Mouse (Mus musculus): ENCODE measurements at regions not wholly inside any gene's neighbourhood (a gene's known extent, or its start where the extent isn't known, plus 50 kb on each side); places are given as distances from the start of the nearest gene placed in this dataset.

- Histone ChIP-seq H3ac (ENCODE audit: control insufficient read depth, insufficient read length, low read depth) (no peak overlapping the region), H3K36me3 (ENCODE audit: control insufficient read depth, insufficient read depth) (no peaks in the 10 kb centered on the region), H3K79me3 (ENCODE audit: low read depth) (no peaks in the 10 kb centered on the region), H3K27me3 (ENCODE audit: control insufficient read depth, insufficient read depth, insufficient read length) (no peaks in the 10 kb centered on the region), H3K79me2 (ENCODE audit: control insufficient read depth, insufficient read depth) (no peaks in the 10 kb centered on the region), H3K4me3 (ENCODE audit: insufficient read depth, poor library complexity, severe bottlenecking) (no peak overlapping the region)
- TF ChIP-seq CTCF (IDR thresholded peaks at IDR 0.05; ENCODE audit: control insufficient read depth, insufficient read depth, insufficient read length): no peak
- TF ChIP-seq USF1 (IDR thresholded peaks at IDR 0.05; ENCODE audit: low read depth): no peak
- no peak for TF ChIP-seq MAX (IDR thresholded peaks at IDR 0.05)
- TF ChIP-seq MYOG (IDR thresholded peaks at IDR 0.05; ENCODE audit: control insufficient read depth, extremely low read depth, insufficient read length): no peak
- no peak for TF ChIP-seq CEBPB (IDR thresholded peaks at IDR 0.05; ENCODE audit: low read depth)
- no peak for TF ChIP-seq FOSL1 (IDR thresholded peaks at IDR 0.05; ENCODE audit: insufficient read depth, low read length, poor library complexity, severe bottlenecking)
- no peak for TF ChIP-seq MYOD1 (IDR thresholded peaks at IDR 0.05; ENCODE audit: control insufficient read depth, insufficient read length, low read depth)
Observed at GRCm38 (mm10) chr3:39884370-39884769, 646.7 kb upstream of the Intu start.

DNA sequence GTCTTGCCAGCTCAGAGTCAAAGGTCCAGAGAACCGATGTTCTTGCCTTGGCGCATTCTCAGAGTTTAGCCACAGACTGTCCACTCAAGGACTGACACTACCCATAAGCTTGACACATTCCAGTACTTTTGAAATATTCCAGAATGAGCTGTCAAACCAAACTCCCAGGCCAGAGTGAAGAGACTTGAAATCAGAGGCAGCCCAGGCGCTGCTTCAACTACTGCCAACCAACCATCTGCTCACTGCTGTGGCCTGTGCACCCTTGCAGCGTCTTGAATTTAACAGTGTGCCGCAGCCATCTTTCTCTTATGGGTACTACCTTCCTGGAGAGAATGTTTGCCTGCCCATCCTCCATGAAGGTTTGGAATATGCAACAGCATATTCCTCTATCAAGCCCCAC lies 642.7 kb upstream of the Intu start:
- Histone ChIP-seq H3ac (ENCODE audit: control insufficient read depth, insufficient read length, low read depth) (no peak overlapping the region), H3K27me3 (ENCODE audit: control insufficient read depth, insufficient read depth, insufficient read length) (no peaks in the 10 kb centered on the region), H3K4me3 (ENCODE audit: insufficient read depth, poor library complexity, severe bottlenecking) (no peak overlapping the region), H3K36me3 (ENCODE audit: control insufficient read depth, insufficient read depth) (no peaks in the 10 kb centered on the region), H3K79me2 (ENCODE audit: control insufficient read depth, insufficient read depth) (no peaks in the 10 kb centered on the region), H3K79me3 (ENCODE audit: low read depth) (no peaks in the 10 kb centered on the region)
- TF ChIP-seq MYOD1 (IDR thresholded peaks at IDR 0.05; ENCODE audit: control insufficient read depth, insufficient read length, low read depth): no peak
- no peak for TF ChIP-seq CEBPB (IDR thresholded peaks at IDR 0.05; ENCODE audit: low read depth)
- TF ChIP-seq MYOG (IDR thresholded peaks at IDR 0.05; ENCODE audit: control insufficient read depth, extremely low read depth, insufficient read length): no peak
- TF ChIP-seq FOSL1 (IDR thresholded peaks at IDR 0.05; ENCODE audit: insufficient read depth, low read length, poor library complexity, severe bottlenecking): no peak
- no peak for TF ChIP-seq USF1 (IDR thresholded peaks at IDR 0.05; ENCODE audit: low read depth)
- no peak for TF ChIP-seq MAX (IDR thresholded peaks at IDR 0.05)
- TF ChIP-seq CTCF (IDR thresholded peaks at IDR 0.05; ENCODE audit: control insufficient read depth, insufficient read depth, insufficient read length): no peak

GRCm38 (mm10) chr3:39889222-39889621 lies 641.9 kb upstream of the Intu start:
- H3K79me3 ChIP-seq (ENCODE audit: low read depth): no peaks in the 10 kb centered on the region
- TF ChIP-seq USF1 (IDR thresholded peaks at IDR 0.05; ENCODE audit: low read depth) (no peak), MAX (IDR thresholded peaks at IDR 0.05) (no peak), FOSL1 (IDR thresholded peaks at IDR 0.05; ENCODE audit: insufficient read depth, low read length, poor library complexity, severe bottlenecking) (no peak), CTCF (IDR thresholded peaks at IDR 0.05; ENCODE audit: control insufficient read depth, insufficient read depth, insufficient read length) (no peak), CEBPB (IDR thresholded peaks at IDR 0.05; ENCODE audit: low read depth) (no peak), MYOG (IDR thresholded peaks at IDR 0.05; ENCODE audit: control insufficient read depth, extremely low read depth, insufficient read length) (no peak), MYOD1 (IDR thresholded peaks at IDR 0.05; ENCODE audit: control insufficient read depth, insufficient read length, low read depth) (no peak)
- H3ac ChIP-seq (ENCODE audit: control insufficient read depth, insufficient read length, low read depth): no peak overlapping the region
- H3K36me3 ChIP-seq (ENCODE audit: control insufficient read depth, insufficient read depth): no peaks in the 10 kb centered on the region
- no peaks in the 10 kb centered on the region for H3K27me3 ChIP-seq (ENCODE audit: control insufficient read depth, insufficient read depth, insufficient read length)
- H3K79me2 ChIP-seq (ENCODE audit: control insufficient read depth, insufficient read depth): no peaks in the 10 kb centered on the region
- H3K4me3 ChIP-seq (ENCODE audit: insufficient read depth, poor library complexity, severe bottlenecking): no peak overlapping the region

DNA sequence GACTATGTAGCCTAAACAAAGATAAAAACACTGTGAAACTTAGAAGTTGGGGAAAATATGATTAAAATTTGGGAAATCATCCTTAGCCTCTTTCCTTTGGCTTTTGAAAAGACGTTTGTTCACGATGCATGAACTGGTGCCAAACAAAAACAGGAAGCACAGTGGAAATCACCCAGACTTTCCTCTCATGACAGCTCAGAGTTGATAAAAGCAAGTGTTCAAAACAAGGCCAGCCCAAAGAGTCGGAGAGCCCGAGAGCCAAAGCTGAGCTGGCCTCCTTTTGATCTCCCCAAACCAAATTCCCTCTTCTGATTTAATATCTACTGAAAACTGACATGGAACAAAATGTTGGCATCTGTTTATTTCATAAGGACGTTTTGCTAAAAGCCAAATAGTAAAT lies 632.1 kb upstream of the Intu start:
- Histone ChIP-seq H3ac (ENCODE audit: control insufficient read depth, insufficient read length, low read depth) (no peak overlapping the region), H3K27me3 (ENCODE audit: control insufficient read depth, insufficient read depth, insufficient read length) (no peaks in the 10 kb centered on the region), H3K36me3 (ENCODE audit: control insufficient read depth, insufficient read depth) (no peaks in the 10 kb centered on the region), H3K79me3 (ENCODE audit: low read depth) (no peaks in the 10 kb centered on the region), H3K79me2 (ENCODE audit: control insufficient read depth, insufficient read depth) (no peaks in the 10 kb centered on the region), H3K4me3 (ENCODE audit: insufficient read depth, poor library complexity, severe bottlenecking) (no peak overlapping the region)
- TF ChIP-seq MAX (IDR thresholded peaks at IDR 0.05): no peak
- no peak for TF ChIP-seq MYOD1 (IDR thresholded peaks at IDR 0.05; ENCODE audit: control insufficient read depth, insufficient read length, low read depth)
- TF ChIP-seq CTCF (IDR thresholded peaks at IDR 0.05; ENCODE audit: control insufficient read depth, insufficient read depth, insufficient read length): no peak
- TF ChIP-seq MYOG (IDR thresholded peaks at IDR 0.05; ENCODE audit: control insufficient read depth, extremely low read depth, insufficient read length): no peak
- TF ChIP-seq FOSL1 (IDR thresholded peaks at IDR 0.05; ENCODE audit: insufficient read depth, low read length, poor library complexity, severe bottlenecking): no peak

GRCm38 (mm10) chr3:39900207-39900606 lies 630.9 kb upstream of the Intu start:
- no peaks in the 10 kb centered on the region for H3K36me3 ChIP-seq (ENCODE audit: control insufficient read depth, insufficient read depth)
- H3K79me2 ChIP-seq (ENCODE audit: control insufficient read depth, insufficient read depth): no peaks in the 10 kb centered on the region
- no peaks in the 10 kb centered on the region for H3K27me3 ChIP-seq (ENCODE audit: control insufficient read depth, insufficient read depth, insufficient read length)
- TF ChIP-seq CEBPB (IDR thresholded peaks at IDR 0.05; ENCODE audit: low read depth) (no peak), MYOD1 (IDR thresholded peaks at IDR 0.05; ENCODE audit: control insufficient read depth, insufficient read length, low read depth) (no peak), MYOG (IDR thresholded peaks at IDR 0.05; ENCODE audit: control insufficient read depth, extremely low read depth, insufficient read length) (no peak), USF1 (IDR thresholded peaks at IDR 0.05; ENCODE audit: low read depth) (no peak), MAX (IDR thresholded peaks at IDR 0.05) (no peak), FOSL1 (IDR thresholded peaks at IDR 0.05; ENCODE audit: insufficient read depth, low read length, poor library complexity, severe bottlenecking) (no peak), CTCF (IDR thresholded peaks at IDR 0.05; ENCODE audit: control insufficient read depth, insufficient read depth, insufficient read length) (no peak)
- no peaks in the 10 kb centered on the region for H3K79me3 ChIP-seq (ENCODE audit: low read depth)
- no peak overlapping the region for H3K4me3 ChIP-seq (ENCODE audit: insufficient read depth, poor library complexity, severe bottlenecking)
- no peak overlapping the region for H3ac ChIP-seq (ENCODE audit: control insufficient read depth, insufficient read length, low read depth)

GRCm38 (mm10) chr3:39904377-39904776 lies 626.7 kb upstream of the Intu start:
- Histone ChIP-seq H3K79me3 (ENCODE audit: low read depth) (no peaks in the 10 kb centered on the region), H3ac (ENCODE audit: control insufficient read depth, insufficient read length, low read depth) (no peak overlapping the region), H3K79me2 (ENCODE audit: control insufficient read depth, insufficient read depth) (no peaks in the 10 kb centered on the region), H3K27me3 (ENCODE audit: control insufficient read depth, insufficient read depth, insufficient read length) (no peaks in the 10 kb centered on the region), H3K4me3 (ENCODE audit: insufficient read depth, poor library complexity, severe bottlenecking) (no peak overlapping the region), H3K36me3 (ENCODE audit: control insufficient read depth, insufficient read depth) (no peaks in the 10 kb centered on the region)
- TF ChIP-seq FOSL1 (IDR thresholded peaks at IDR 0.05; ENCODE audit: insufficient read depth, low read length, poor library complexity, severe bottlenecking) (no peak), CTCF (IDR thresholded peaks at IDR 0.05; ENCODE audit: control insufficient read depth, insufficient read depth, insufficient read length) (no peak), MYOG (IDR thresholded peaks at IDR 0.05; ENCODE audit: control insufficient read depth, extremely low read depth, insufficient read length) (no peak), MAX (IDR thresholded peaks at IDR 0.05) (no peak)

Data from C2C12 (cell line).